Mouse (Mus musculus) naive thymus-derived CD4-positive, alpha-beta T cell, adult 2 months (primary cell): ENCODE measurements around the gene Rit1.
"Not testable (repeated sequence)": the region's sequence is repeated elsewhere in the genome, so short reads cannot be mapped to it uniquely, and the experiment has no call there.

Source experiments
- DNase-seq: peaks from one replicate; pipeline ENCODE4 v3.0.0-alpha.2; 2011; ENCODE audit warnings: low read depth

The Rit1 gene

GRCm38 (mm10) chr3:88740147-88740546, 23.5 kb downstream of the Rit1 start:
- no peak for DNase-seq

DNA sequence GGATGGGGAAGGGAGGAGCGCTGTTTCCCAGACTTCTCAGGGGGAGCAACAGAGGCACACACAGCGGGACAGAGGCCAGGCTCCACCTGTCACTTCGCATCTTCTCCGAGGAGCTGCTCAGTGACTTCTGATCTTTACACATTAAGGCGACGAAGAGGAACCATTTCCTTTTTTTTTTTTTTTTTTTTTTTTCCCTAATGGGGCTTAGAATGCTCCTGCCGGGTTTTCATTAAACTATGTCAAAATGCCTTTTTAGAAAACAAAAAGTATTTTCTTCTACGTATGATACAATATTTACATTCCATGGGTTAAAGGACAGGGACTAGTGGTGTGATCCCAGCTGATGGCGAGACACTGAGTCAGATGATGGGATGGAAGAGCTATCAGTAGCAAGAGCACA, 28.9 kb downstream of the Rit1 start:
- no peak for DNase-seq

DNA sequence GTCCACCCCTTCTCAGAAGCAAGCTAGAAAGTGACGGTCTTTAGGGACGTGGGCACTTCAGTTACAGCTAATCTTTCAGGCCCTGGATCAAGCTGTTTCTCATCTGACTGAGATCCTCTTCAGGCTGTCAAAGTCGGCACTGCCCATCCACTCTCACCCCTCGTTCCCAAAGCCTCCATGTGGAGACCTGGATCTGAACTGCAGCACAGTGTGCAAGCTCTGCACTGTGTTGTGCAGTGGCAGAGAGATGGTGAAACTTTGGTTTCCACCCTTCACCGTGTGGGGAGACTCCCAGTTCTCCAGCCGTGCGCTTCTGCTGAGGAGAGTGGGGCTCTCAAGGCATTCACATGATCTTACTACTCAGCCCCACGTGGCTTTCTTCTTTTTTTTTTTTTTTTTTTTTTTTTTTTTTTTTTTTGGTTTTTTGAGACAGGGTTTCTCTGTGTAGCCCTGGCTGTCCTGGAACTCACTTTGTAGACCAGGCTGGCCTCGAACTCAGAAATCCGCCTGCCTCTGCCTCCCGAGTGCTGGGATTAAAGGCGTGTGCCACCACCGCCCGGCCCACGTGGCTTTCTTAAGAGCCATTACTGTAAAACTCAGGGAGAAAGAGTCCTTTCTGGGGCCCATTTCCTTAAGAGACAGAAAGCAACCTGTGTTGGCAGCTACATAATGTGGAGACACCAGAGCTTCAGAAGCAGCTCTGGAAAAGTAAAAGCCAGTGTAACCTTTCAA, 29.7 kb downstream of the Rit1 start:
- DNase-seq, result no peak

DNA sequence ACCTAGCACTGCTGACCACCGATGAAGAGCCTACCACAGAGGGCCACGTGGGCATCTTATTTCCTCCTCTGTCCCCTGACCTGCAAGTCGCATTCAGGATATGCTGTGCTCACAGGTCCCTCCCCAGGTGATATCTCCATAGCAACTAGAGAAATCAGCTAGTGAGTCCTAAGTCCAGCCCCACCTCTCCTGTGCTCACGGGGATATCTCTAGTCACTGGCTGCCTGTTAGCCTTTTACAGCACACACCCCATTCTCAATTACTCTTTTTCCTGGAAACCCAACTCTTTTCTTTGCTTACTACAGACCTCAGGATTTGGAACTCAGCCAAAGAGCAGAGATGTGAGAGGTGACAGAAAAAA, 30.2 kb downstream of the Rit1 start:
- no peak for DNase-seq

DNA sequence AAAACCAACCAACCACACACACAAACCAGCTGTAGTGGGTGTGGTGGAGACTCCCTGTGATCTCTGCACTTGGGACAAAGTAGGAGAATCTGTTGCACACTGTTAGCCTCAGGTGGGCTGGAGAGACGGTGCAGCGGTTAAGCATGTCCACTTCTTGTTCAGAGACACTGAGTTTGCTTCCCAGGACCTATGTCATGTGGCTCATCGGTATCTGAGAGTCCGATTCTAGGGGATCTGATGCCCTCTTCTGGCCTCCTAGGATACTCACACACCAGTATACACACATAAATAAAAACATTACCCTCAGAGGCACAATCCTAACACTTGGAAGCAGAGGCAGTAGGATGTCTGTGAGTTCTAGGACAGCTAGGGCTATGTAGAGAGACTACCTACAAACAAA, 37.6 kb downstream of the Rit1 start:
- DNase-seq, result no peak

- no peak for DNase-seq
Measured at GRCm38 (mm10) chr3:88755541-88755940, 38.9 kb downstream of the Rit1 start.

DNA sequence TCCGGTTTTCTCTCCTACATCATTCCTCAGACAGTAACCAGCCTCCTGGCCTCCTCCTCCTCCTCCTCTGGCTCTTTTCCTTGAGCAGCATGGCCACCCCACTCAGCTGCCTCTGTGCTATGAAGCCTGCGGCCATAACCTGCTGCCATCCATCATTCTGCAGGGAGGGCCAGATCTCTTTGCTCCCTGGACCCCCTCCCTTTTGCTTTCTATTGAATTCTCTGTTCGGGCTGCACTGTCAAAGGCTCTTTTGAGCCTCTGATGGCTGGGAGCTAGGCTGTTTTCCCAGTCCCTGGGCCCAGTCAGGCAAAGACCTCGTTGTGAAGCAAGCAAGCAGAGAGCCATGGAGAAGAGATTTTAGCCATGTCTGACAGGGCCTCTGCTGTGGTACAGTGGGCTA, 39.6 kb downstream of the Rit1 start:
- DNase-seq, result no peak

- no peak for DNase-seq
Measured at GRCm38 (mm10) chr3:88758045-88758500, 41.4 kb downstream of the Rit1 start.

DNA sequence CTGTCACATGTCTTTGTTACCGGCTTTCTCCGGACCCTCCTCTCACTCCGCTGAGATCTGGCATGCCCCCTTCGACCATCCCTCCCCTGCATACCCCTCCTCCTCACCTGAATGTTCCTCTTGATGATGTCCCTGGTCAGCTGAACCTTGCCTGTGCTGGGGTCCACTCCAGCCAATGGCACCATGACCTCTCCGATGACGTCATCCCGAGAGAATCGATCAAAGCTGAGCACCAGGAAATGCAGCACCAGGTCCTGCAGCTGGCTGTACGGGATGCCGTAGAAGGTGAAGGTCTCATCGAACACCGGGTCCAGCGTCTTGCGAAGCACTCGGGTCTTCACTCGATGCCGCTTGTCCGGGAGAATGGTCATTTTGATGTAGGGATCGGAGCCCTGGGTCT, 45.0 kb downstream of the Rit1 start:
- DNase-seq, result no peak

DNA sequence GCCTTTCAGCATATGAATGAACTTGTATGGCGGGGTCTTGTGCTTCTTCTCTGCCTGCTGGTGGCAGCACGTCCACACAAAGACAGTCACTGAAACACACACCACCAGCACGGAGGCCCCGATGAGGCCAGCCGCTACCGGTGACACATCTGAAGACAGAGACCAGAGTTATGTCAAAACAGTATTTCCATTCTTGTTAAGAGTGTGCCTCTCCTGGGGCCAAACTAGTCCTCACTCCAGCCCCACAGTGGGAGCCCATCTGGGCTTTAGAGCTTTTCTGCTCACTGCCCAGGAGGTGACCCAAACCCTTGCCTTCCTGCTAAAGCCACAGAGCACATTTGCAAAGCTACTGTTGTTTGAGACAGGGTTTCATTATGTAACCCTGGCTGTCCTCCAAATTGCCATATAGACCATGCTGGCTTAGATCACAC, 45.8 kb downstream of the Rit1 start:
- peak; percentile 32 for DNase-seq

- DNase-seq, result peak; percentile 74
Measured at GRCm38 (mm10) chr3:88771189-88771940, 54.7 kb downstream of the Rit1 start.

- DNase-seq, result not testable (repeated sequence)
Measured at GRCm38 (mm10) chr3:88771941-88772280, 55.3 kb downstream of the Rit1 start.

- DNase-seq, result peak; percentile 89
Measured at GRCm38 (mm10) chr3:88772399-88772798, 55.8 kb downstream of the Rit1 start.

DNA sequence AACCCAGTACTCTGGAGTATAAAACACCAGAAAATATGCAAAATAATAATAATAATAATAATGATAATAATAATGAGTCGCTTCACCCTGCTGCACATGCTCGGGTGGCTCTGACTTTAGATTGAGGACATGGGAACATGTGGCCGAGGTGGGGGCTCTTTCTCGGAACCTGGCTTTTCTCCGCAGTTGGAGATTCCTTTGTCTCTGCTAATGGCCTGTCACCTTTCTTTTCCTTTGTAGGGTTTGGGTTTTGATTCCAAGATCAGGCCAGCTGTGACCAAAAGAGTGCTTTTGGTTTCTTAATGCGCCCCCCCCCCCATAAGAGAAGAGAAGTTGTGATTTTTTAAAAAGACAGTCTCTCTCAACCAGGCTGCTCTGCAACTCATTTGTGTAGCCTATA, 56.5 kb downstream of the Rit1 start:
- not testable (repeated sequence) for DNase-seq

- peak; percentile 67 for DNase-seq
Measured at GRCm38 (mm10) chr3:88774939-88775841, 58.6 kb downstream of the Rit1 start, which contains the start of gene Syt11. Gene Syt11, minus strand, starts transcription at chr3:88775164.
